Mouse (Mus musculus) liver, adult (tissue): ENCODE results near the gene Tollip.

ENCODE experiments used
- GATA4 ChIP-seq: IDR thresholded peaks from 2 replicates; pipeline ENCODE4 v1.6.1; 2014; ENCODE audit warnings: mild to moderate bottlenecking, low read length; ENCODE audit not compliant: insufficient replicate concordance

Gene Tollip

DNA sequence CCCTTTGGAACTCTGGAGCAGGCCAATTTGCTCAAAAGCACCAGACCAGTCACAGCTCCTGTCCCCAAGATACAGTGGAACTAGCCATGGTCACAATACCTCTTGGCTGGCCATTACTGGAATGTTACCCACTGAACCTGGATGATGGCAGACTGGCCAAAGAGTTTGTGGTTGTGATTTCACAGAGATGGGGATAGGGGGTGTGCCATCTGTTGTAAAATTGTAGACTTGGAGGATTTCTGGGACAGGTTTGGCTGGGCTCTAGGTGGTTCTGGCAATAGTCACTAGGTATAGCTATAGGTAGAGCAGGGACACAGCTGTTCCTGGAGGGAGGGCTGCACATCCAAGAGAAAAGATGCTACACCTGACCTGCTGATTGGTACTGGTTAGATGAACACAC lies 29.2 kb upstream of the Tollip start:
- no peak for TF ChIP-seq GATA4

DNA sequence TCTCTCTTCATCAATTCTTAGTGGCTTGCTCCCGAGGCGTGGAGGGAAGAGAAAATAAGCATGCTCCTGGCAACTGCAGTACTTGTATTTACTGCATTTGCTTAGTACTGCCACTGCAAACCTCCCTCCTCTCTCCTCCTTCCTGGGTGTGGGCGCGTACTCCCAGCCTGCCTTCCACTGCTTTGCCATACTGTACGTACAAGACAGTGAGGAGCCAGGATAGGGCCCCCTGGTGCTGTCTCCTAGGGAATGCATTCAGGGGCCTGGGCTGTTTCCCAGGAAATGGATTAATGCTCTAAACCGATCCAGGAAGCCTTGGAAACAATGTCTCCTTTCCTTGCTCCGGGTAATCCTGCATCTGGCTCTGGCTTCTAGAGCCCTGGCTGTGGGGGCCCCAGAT lies 27.6 kb upstream of the Tollip start:
- TF ChIP-seq GATA4 = no peak

DNA sequence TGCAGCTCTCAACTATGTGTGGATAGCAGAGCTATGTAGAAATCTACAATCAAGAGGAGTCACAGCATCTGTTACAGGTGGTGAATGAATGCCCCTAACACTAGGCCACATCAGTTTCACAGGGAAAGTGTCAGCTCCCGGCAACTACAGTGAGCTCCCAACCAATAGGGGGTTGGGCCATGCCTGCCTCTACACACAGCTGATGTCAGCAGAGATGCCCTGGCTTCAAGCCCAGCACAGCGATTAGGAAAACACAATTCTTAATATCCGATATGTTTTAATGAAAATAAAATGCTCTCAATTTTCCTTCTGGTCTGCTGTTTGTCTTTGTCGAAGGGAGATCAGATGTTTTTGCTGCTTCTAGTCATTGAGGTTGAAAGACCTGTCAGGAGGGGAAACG lies 25.1 kb upstream of the Tollip start:
- no peak for TF ChIP-seq GATA4

DNA sequence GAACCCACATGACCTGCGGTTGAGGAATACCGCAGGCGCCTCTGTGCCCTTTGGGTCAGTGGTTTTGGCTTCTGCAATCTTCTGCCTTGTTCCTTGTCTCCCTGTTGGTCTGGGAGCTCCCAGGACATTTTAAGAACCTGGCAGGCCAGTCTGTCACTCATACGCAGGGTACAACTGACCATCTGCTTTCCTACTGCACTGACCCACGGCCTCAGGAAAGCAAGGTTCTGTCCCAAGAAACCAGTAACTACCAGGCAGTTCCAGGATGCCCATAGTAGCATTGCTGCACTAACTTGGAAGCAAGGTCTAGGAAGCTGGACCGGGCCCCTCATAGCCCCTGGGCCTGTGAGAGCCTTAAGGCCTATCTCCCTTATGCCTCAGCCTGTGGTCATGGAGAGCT lies 16.6 kb upstream of the Tollip start:
- TF ChIP-seq GATA4 = no peak

DNA sequence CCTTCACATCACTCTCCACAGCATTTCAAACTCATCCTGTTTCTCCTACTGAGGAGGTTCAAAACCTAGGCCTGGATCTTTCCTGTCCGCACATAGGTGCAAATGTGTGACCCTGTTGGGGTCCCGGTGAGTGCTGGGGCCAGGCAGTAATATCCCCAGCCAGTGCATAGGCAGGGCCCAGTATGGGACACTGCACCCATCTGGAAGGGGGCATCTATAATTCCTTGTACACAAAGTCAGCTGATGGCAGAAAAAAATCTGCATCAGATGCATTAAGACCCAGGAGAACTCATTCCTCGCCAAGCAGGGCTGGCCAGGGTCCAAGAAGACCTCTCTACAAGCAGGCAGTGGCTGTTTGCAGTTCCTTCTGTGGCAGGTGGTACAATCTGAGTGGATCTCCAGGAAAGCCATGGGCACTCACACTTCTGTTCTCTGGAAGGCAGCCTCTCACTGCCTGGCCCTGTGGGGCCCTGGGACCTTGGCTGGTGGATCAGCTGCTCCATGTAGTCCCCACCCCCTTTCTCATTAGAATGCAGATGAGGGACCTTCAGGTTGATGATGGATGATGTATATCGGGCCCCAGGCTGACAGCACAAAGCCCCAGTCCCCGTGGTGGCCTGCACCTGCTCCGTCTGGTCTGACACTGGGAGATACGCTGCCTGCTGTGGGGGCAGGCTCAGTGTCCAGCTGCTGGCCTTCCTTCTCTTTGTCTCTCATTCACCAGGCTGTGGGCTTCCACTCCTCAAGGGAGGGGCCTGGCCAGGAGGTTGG lies 16.0 kb upstream of the Tollip start:
- no peak for TF ChIP-seq GATA4

DNA sequence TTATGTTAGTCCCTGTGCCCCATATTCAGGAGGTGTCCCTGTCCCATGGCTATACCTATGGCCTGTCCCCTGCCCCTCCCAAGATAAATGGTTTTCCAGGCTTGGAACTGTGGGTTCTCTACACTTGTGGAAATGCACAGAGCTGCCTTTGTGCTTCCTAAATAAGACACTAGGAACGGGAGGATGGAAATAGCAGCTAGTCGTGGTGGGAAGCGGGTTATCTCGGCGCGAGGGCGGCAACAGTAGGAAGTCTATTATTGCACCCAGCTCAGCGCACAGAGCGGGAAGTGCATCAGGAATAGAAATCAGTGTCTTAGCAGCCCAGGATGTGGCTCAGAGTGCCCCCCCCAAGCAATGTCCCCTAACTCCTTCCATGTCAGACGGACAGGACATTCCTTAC lies 10.3 kb upstream of the Tollip start:
- peak; percentile 62; the same call in 1 of the 2 replicates for TF ChIP-seq GATA4

DNA sequence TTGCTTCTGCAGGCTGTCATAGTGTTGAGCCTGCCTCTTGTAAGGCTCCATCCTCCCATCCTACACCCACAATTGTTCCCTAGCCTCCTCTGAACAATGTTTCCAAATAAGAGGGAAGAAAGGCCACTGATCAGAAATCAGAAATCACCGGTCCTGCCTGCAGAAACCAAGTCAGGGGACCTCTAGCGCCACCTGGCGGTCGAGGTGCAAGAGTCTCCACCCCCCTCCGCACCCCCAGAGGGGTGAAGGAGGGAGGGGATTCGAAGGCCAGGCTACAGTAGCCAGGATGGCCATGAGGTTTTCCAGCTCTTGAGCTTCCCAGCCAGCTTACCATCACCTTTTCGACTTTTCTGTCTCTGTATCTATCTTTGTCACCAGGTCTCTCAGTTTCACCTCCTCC lies 6.6 kb upstream of the Tollip start:
- TF ChIP-seq GATA4 = no peak

DNA sequence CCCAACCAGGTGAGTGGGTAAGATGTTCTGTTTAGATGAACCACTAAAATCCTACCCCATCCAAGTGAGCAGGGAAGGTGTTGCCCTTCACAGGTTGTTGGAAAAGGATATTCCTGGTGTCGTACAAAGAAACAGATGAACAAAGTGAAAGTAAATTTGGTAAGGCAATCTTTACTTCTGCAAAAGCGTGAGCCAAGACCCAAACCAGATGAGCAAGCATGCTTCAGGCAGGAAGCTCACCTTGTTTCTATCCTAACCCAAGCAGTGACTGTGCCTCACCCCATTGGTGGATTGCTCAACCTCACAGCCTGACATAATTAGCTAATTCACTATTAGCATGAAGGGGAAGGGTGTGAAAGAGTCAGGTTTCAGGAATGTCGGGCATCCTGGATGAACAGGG lies 7.0 kb downstream of the Tollip start:
- TF ChIP-seq GATA4 = no peak

DNA sequence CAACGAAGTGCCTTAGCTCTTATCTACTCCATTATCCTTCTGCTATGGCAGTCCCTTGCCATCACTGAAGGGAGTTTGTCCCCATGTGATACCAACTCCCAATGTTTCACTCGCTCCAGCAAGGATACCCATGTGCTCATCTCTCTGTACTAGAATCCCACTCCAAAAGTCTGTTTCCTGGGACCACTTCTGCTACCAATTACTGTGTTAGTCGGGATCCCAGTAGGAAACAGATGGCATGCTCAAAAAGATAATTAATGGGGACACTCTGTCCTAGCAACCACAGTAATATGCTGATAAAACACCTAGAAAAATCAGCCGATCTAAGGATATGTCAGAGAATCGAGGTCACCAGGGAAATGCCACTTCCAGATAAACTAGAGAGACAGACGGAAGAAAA lies 9.7 kb downstream of the Tollip start:
- TF ChIP-seq GATA4 = no peak

DNA sequence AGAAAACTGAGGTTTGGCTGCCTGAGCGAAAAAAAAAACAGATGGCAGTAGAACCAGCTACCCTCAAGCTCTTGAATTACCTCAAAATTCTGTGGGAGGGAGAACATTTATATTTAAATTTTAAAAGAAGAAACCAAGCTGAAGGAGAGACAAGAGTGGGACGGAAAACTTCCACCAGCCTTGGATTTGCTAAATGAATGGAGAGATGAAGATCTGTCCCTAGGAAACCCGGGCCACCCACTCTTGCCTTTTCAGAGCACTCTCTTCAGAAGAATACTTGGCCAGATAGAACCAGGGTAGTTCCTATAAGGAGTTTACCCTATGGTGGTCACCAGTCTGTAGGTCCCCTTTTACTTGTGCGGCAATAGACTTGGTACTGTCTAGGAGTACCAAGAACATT lies 15.5 kb downstream of the Tollip start:
- no peak for TF ChIP-seq GATA4

DNA sequence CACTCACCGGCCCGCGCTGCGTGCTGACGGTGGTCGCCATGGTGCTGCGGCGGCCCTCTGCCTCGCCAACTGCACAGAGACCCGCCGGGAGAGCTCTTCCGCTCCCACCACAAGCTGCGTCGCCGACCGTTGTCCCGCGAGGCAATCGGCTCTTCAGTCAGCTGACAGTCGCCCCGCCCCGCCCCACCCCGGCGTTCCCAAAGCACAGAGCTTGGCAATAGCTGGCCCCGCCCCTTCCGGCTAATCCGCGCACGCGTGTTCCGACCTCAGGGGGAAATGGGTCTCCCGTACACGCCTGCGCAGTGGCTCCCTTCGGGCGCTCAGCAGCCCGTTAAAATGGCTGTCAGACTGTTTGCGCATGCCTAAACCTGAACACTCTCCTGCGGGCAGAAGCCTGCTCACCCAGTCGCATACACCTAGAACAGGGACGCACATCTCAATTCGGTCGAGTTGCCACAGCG lies 16.0 kb downstream of the Tollip start:
- TF ChIP-seq GATA4 = no peak; the same call in 1 of the 2 replicates

DNA sequence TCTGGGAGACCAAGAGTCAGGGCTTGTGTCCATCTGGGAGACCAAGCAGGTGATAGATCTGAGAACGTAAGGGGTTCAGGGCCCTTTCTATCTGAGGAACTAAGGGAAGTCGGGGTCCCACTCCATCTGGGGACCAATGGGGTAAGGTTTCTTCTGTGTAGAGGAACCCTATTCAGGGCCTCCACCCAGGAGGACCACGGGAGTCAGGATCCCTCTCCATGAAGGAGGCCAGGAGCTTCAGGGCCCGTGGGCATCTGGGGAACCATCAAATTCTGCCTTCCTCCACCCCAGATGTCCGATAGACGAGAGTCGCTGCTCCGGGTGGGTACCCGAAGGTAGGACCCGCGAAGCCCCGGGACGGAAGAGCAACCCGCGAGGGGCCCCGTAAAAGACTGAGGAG lies 16.5 kb downstream of the Tollip start:
- TF ChIP-seq GATA4 = no peak

DNA sequence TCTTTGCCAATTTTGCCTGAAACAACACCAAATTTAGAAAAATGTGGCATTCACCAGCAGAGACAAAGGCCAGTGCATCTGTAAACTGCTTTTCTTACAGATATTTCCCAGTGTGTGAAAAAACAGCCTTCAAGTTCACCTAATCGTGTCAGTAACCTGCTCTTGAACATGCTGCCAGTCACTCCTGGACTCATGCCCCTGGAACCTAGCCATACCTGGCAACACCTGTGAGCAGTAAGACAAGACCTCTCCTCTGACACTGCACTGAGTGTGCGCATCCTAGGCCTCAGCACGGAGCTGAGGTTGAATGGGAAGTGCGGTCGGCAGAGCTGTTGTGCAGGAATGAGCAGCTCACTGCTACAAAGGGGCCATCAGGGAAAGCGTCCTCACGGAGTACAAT lies 26.2 kb downstream of the Tollip start:
- TF ChIP-seq GATA4 = no peak

DNA sequence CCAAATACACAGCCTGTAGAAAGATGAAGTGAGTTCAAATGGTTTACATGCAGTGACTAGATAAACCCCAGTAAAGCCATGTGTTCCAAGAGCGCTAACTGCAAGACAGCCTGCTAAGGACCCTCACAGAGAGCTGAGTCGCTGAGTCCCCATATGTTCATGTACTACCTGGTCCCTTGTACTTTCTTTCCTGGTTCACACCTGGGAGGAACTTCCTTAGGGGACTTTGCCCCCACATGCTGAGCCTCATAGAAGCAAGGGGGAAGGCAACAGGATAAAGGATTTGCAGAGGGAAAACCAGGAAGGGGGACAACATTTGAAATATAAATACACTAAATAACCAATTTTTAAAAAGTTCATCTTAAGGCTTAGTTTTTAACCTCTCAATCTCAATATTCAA lies 39.5 kb downstream of the Tollip start:
- no peak for TF ChIP-seq GATA4

DNA sequence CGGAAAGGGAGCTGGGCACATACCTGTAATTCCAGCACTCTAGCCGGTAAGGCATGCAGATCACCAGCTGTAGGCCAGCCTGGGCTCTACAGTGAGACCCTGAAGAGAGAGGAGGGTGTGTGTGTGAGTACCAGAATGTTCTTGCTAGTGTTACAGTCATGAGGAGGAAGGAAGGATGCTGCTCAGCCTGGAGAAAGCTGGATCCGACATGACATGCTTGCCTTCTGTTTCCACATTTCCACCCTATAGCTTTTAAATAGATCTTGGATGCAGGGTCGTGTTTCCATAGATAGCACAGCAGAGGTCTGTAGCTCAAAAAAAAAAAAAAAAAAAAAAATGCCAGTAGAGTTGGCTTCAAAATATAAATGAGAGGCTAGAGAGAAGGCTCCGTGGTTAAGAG lies 43.4 kb downstream of the Tollip start:
- TF ChIP-seq GATA4 = no peak

DNA sequence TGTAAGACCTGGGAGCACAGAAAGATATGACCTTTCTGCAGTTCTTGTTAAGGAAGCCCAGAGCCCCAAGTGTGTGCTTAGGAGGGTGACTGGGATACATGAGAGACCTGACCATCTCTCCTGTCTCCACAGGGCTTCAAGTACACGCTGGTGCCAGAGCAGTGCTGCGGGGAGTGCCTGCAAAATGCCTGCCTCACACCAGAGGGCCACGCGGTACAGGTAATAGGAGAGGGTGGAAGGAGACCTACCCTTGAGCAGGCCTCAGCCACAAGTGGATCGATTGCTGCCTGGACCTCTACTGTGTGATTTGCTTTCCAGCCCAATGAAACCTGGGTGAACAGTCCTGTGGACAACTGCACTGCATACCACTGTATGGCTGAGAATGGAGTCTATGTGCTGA lies 47.8 kb downstream of the Tollip start:
- TF ChIP-seq GATA4 = no peak

DNA sequence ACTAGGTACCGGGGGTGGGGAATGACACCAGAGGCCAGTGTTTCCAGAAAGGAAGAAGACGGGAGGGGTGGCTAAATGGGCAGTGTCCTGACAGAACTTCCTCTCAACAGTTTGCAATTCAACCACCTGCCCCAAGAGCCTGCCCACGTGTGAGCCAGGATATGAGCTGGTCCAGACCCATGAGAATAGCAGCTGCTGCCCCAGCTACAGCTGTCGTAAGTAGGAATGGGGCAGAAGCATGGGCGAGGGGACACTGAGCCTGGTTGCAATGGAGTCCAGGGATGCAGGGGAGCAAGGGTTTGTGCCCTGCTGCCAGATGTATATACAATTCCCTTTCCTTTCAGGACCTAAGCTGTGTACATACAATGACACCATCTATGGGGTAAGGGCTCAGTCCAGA lies 48.7 kb downstream of the Tollip start:
- no peak for TF ChIP-seq GATA4
